Mouse (Mus musculus): ENCODE data around the gene Cd151. TPM values are rescaled to one million over a fixed set of nuclear protein-coding genes. Genes with fewer than 3 reads are reported as not detected.
"Not testable (repeated sequence)": the region's sequence is repeated elsewhere in the genome, so short reads cannot be mapped to it uniquely, and the experiment has no call there.

Gene Cd151
- total RNA-seq, 4 experiments from 2014 or later, result 323 to 455 (median 409) TPM

- DNase-seq, result no peak
These were observed 30.7 kb upstream of the Cd151 start for GRCm38 (mm10) chr7:141436523-141436892.

- DNase-seq, result peak; percentile 71
These were observed 29.7 kb upstream of the Cd151 start, which contains the start of gene Slc25a22 for GRCm38 (mm10) chr7:141437178-141438120. Gene Slc25a22, minus strand, starts transcription at chr7:141437892.

- DNase-seq, result no peak
These were observed 28.8 kb upstream of the Cd151 start for GRCm38 (mm10) chr7:141438201-141438968.

GRCm38 (mm10) chr7:141439140-141439679 lies 28.0 kb upstream of the Cd151 start:
- DNase-seq, result no peak

- no peak for DNase-seq
These were observed 27.4 kb upstream of the Cd151 start for GRCm38 (mm10) chr7:141439811-141440210.

- DNase-seq, result peak; percentile 47
These were observed 26.6 kb upstream of the Cd151 start for GRCm38 (mm10) chr7:141440613-141441012.

- DNase-seq, result no peak
These were observed 25.7 kb upstream of the Cd151 start for GRCm38 (mm10) chr7:141441460-141441859.

GRCm38 (mm10) chr7:141442199-141442598 lies 25.0 kb upstream of the Cd151 start:
- DNase-seq, result no peak

- no peak for DNase-seq
These were observed 23.9 kb upstream of the Cd151 start for GRCm38 (mm10) chr7:141443081-141443821.

GRCm38 (mm10) chr7:141443828-141444237 lies 23.4 kb upstream of the Cd151 start, which contains the start of gene Pidd1:
Gene Pidd1, minus strand, starts transcription at chr7:141444025.
- peak; percentile 55 for DNase-seq

GRCm38 (mm10) chr7:141446374-141446773 lies 20.8 kb upstream of the Cd151 start:
- not testable (repeated sequence) for DNase-seq

- DNase-seq, result peak; percentile 93
These were observed 19.8 kb upstream of the Cd151 start, which contains the start of gene Rplp2 for GRCm38 (mm10) chr7:141447110-141447991. Gene Rplp2, plus strand, starts transcription at chr7:141447370.

- DNase-seq, result peak; percentile 46
These were observed 15.3 kb upstream of the Cd151 start for GRCm38 (mm10) chr7:141451928-141452327.

GRCm38 (mm10) chr7:141453636-141454035 lies 13.6 kb upstream of the Cd151 start:
- DNase-seq, result no peak

- DNase-seq, result peak; percentile 92
These were observed 12.1 kb upstream of the Cd151 start, which contains the start of gene Pnpla2 for GRCm38 (mm10) chr7:141454967-141455551. Gene Pnpla2, plus strand, starts transcription at chr7:141455198.

GRCm38 (mm10) chr7:141455610-141456314 lies 11.4 kb upstream of the Cd151 start:
- peak; percentile 79 for DNase-seq

GRCm38 (mm10) chr7:141456739-141457138 lies 10.5 kb upstream of the Cd151 start:
- peak; percentile 45 for DNase-seq

GRCm38 (mm10) chr7:141457236-141457635 lies 10.0 kb upstream of the Cd151 start:
- DNase-seq, result no peak

GRCm38 (mm10) chr7:141457986-141458660 lies 9.1 kb upstream of the Cd151 start:
- no peak for DNase-seq

Data from adrenal gland, adult 8-10 months (tissue).